In genomic region chr2:32694691-32695090, GRCm38 (mm10) we compare ENCODE assay signal across 8 mouse cellular contexts. TPM values are rescaled to one million over a fixed set of nuclear protein-coding genes. Genes with fewer than 3 reads are reported as not detected.
A peak's percentile ranks its signal among the peaks of the same experiment; 100 is the strongest.
DNase-seq lines count a peak whose midpoint lies in the region; ATAC-seq and TF ChIP-seq lines count a peak whose summit lies in the region.

No protein-coding gene starts in this region.

- H3K4me2 ChIP-seq in kidney, postnatal 0 days (ENCODE audit: low read length) = peak overlapping the region; percentile 86
- H3K4me2 ChIP-seq in embryonic facial prominence, embryonic 15.5 days (replicated peaks) = peak overlapping the region; percentile 80
- H3K4me2 ChIP-seq in limb, embryonic 12.5 days = peak overlapping the region; percentile 86
- H3K4me2 ChIP-seq in neural tube, embryonic 14.5 days (ENCODE audit: low read depth, low read length) = peak overlapping the region; percentile 87

- no peak for DNase-seq in kidney, postnatal 0 days (ENCODE audit: low spot score)
- DNase-seq in kidney, postnatal 14 days = no peak
- DNase-seq in ovary, adult 18-20 months (ENCODE audit: low spot score) = no peak
- DNase-seq in adrenal gland, adult 2 months = no peak
- no peak for DNase-seq in gastrocnemius, adult 18-20 months (ENCODE audit: low spot score)

- WGBS in kidney, postnatal 0 days = 84% methylated on average over 12 of the region's 12 CpGs
- WGBS in embryonic facial prominence, embryonic 15.5 days = 82% methylated on average over 12 of the region's 12 CpGs
- WGBS in limb, embryonic 12.5 days = 90% methylated on average over 12 of the region's 12 CpGs
- 90% methylated on average over 12 of the region's 12 CpGs for WGBS in neural tube, embryonic 14.5 days

- H3K4me1 ChIP-seq in kidney, postnatal 0 days (replicated peaks; ENCODE audit: insufficient read depth, low read length) = peaks cover 6% of the 10 kb centered on the region; the same call in 1 of the 2 replicates
- peaks cover 21% of the 10 kb centered on the region for H3K4me1 ChIP-seq in embryonic facial prominence, embryonic 15.5 days
- peaks cover 16% of the 10 kb centered on the region for H3K4me1 ChIP-seq in limb, embryonic 12.5 days (replicated peaks)
- peaks cover 6% of the 10 kb centered on the region for H3K4me1 ChIP-seq in neural tube, embryonic 14.5 days (ENCODE audit: control insufficient read depth, insufficient read depth, low read length)

- no peak overlapping the region for H3K27ac ChIP-seq in kidney, postnatal 0 days
- peak overlapping the region; percentile 92 for H3K27ac ChIP-seq in embryonic facial prominence, embryonic 15.5 days (replicated peaks)
- H3K27ac ChIP-seq in limb, embryonic 12.5 days = peak overlapping the region; percentile 76
- H3K27ac ChIP-seq in neural tube, embryonic 14.5 days (ENCODE audit: low read depth, low read length) = 0 out of 2 replicates have a peak overlapping the region, but pooled peaks have one; percentile 10

- H3K36me3 ChIP-seq in kidney, postnatal 0 days (ENCODE audit: insufficient read depth, low read length) = 0 out of 2 replicates have a peak, but pooled peaks cover 2% of the 10 kb centered on the region
- 0 out of 2 replicates have a peak, but pooled peaks cover 6% of the 10 kb centered on the region for H3K36me3 ChIP-seq in embryonic facial prominence, embryonic 15.5 days
- H3K36me3 ChIP-seq in limb, embryonic 12.5 days = no peaks in the 10 kb centered on the region
- H3K36me3 ChIP-seq in neural tube, embryonic 14.5 days (ENCODE audit: control insufficient read depth, insufficient read depth, low read length) = no peaks in the 10 kb centered on the region

- peak overlapping the region; percentile 65; the same call in 1 of the 2 replicates for H3K4me3 ChIP-seq in kidney, postnatal 0 days (replicated peaks; ENCODE audit: low read depth, low read length)
- peak overlapping the region; percentile 88 for H3K4me3 ChIP-seq in embryonic facial prominence, embryonic 15.5 days (replicated peaks)
- H3K4me3 ChIP-seq in limb, embryonic 12.5 days (replicated peaks) = peak overlapping the region; percentile 82
- peak overlapping the region; percentile 72 for H3K4me3 ChIP-seq in neural tube, embryonic 14.5 days (ENCODE audit: low read depth, low read length)

- H3K27me3 ChIP-seq in kidney, postnatal 0 days (ENCODE audit: insufficient read depth, low read length) = no peaks in the 10 kb centered on the region
- no peaks in the 10 kb centered on the region for H3K27me3 ChIP-seq in embryonic facial prominence, embryonic 15.5 days
- H3K27me3 ChIP-seq in limb, embryonic 12.5 days = no peaks in the 10 kb centered on the region
- no peaks in the 10 kb centered on the region for H3K27me3 ChIP-seq in neural tube, embryonic 14.5 days (ENCODE audit: control insufficient read depth, insufficient read depth, low read length)

- no peaks in the 10 kb centered on the region for H3K9me3 ChIP-seq in kidney, postnatal 0 days (replicated peaks; ENCODE audit: low read length)
- no peaks in the 10 kb centered on the region for H3K9me3 ChIP-seq in embryonic facial prominence, embryonic 15.5 days (replicated peaks)
- H3K9me3 ChIP-seq in limb, embryonic 12.5 days = no peaks in the 10 kb centered on the region
- H3K9me3 ChIP-seq in neural tube, embryonic 14.5 days (ENCODE audit: control insufficient read depth, low read length) = no peaks in the 10 kb centered on the region

- no peak for TF ChIP-seq CTCF in kidney, postnatal 0 days (IDR thresholded peaks at IDR 0.05; ENCODE audit: low read depth)

- H3K9ac ChIP-seq in kidney, postnatal 0 days (ENCODE audit: low read depth, low read length) = peak overlapping the region; percentile 38; the same call in 1 of the 2 replicates
- H3K9ac ChIP-seq in embryonic facial prominence, embryonic 15.5 days = peak overlapping the region; percentile 48; the same call in 1 of the 2 replicates
- H3K9ac ChIP-seq in limb, embryonic 12.5 days (replicated peaks) = peak overlapping the region; percentile 44; the same call in 1 of the 2 replicates
- H3K9ac ChIP-seq in neural tube, embryonic 14.5 days (replicated peaks; ENCODE audit: low read depth, low read length) = 0 out of 2 replicates have a peak overlapping the region, but pooled peaks have one; percentile 85

- ATAC-seq in kidney, postnatal 0 days (replicated peaks; ENCODE audit: low FRiP score, low read depth) = no peak
- no peak for ATAC-seq in embryonic facial prominence, embryonic 15.5 days (ENCODE audit: insufficient number of reproducible peaks, low FRiP score, low TSS enrichment, low read depth)
- ATAC-seq in limb, embryonic 12.5 days (ENCODE audit: insufficient number of reproducible peaks, insufficient read depth, low FRiP score, low TSS enrichment, low read depth) = no peak
- no peak; the same call in 1 of the 2 replicates for ATAC-seq in neural tube, embryonic 14.5 days (ENCODE audit: low read depth)

RNA-seq across cellular contexts. Expression of gene Fpgs, which starts 9.3 kb away (rescaled TPM):
- 36.1 and 36.2 TPM in 2 replicates for polyA plus RNA-seq in kidney, postnatal 0 days (2015; fragmentation: Nextera tagmentation; extraction: Ambion mirVana)
- polyA plus RNA-seq in embryonic facial prominence, embryonic 15.5 days (2015; fragmentation: Nextera tagmentation; extraction: Ambion mirVana) = 31.6 and 33.2 TPM in 2 replicates
- polyA plus RNA-seq in limb, embryonic 12.5 days (2016; fragmentation: Nextera tagmentation; extraction: Ambion mirVana) = 31.0 and 32.9 TPM in 2 replicates
- polyA plus RNA-seq in neural tube, embryonic 14.5 days (2014; fragmentation: Nextera tagmentation; extraction: Ambion mirVana) = 14.6 and 15.3 TPM in 2 replicates
- 10 to 100 TPM in 1 of 2 experiments, 1 to 10 TPM in 1; 7.5 to 13.9 TPM for total RNA-seq in adrenal gland, adult 2 months (2021)
- polyA plus RNA-seq in adrenal gland, adult 2 months (2012; rRNA removed) = 45.7 and 48.2 TPM in 2 replicates
- total RNA-seq in gastrocnemius, adult 18-20 months (2021) = 1 to 10 TPM; 4.8 to 5.4 TPM

RNA-seq across cellular contexts. Expression of gene Cdk9, which starts 18.2 kb away (rescaled TPM):
- polyA plus RNA-seq in kidney, postnatal 0 days (2015; fragmentation: Nextera tagmentation; extraction: Ambion mirVana) = 87.4 and 90.6 TPM in 2 replicates
- 105 and 106 TPM in 2 replicates for polyA plus RNA-seq in embryonic facial prominence, embryonic 15.5 days (2015; fragmentation: Nextera tagmentation; extraction: Ambion mirVana)
- 129 and 136 TPM in 2 replicates for polyA plus RNA-seq in limb, embryonic 12.5 days (2016; fragmentation: Nextera tagmentation; extraction: Ambion mirVana)
- 54.4 and 57.5 TPM in 2 replicates for polyA plus RNA-seq in neural tube, embryonic 14.5 days (2014; fragmentation: Nextera tagmentation; extraction: Ambion mirVana)
- total RNA-seq in adrenal gland, adult 2 months (2021) = 10 to 100 TPM; 69.7 to 74.7 TPM
- 131 and 132 TPM in 2 replicates for polyA plus RNA-seq in adrenal gland, adult 2 months (2012; rRNA removed)
- total RNA-seq in gastrocnemius, adult 18-20 months (2021) = 10 to 100 TPM; 19.3 to 19.9 TPM

RNA-seq across cellular contexts. Expression of gene Sh2d3c, which starts 26.2 kb away (rescaled TPM):
- polyA plus RNA-seq in kidney, postnatal 0 days (2015; fragmentation: Nextera tagmentation; extraction: Ambion mirVana) = 31.1 and 31.3 TPM in 2 replicates
- 27.3 and 27.6 TPM in 2 replicates for polyA plus RNA-seq in embryonic facial prominence, embryonic 15.5 days (2015; fragmentation: Nextera tagmentation; extraction: Ambion mirVana)
- 17.0 and 17.1 TPM in 2 replicates for polyA plus RNA-seq in limb, embryonic 12.5 days (2016; fragmentation: Nextera tagmentation; extraction: Ambion mirVana)
- 41.2 and 51.2 TPM in 2 replicates for polyA plus RNA-seq in neural tube, embryonic 14.5 days (2014; fragmentation: Nextera tagmentation; extraction: Ambion mirVana)
- 10 to 100 TPM; 11.3 to 19.1 TPM for total RNA-seq in adrenal gland, adult 2 months (2021)
- 47.0 and 50.8 TPM in 2 replicates for polyA plus RNA-seq in adrenal gland, adult 2 months (2012; rRNA removed)
- 1 to 10 TPM; 5.7 to 7.3 TPM for total RNA-seq in gastrocnemius, adult 18-20 months (2021)

RNA-seq across cellular contexts. Expression of gene 6330409D20Rik, which starts 46.1 kb away (rescaled TPM):
- 0.11 TPM in 1 of 2 replicates, not detected in the other for polyA plus RNA-seq in kidney, postnatal 0 days (2015; fragmentation: Nextera tagmentation; extraction: Ambion mirVana)
- polyA plus RNA-seq in embryonic facial prominence, embryonic 15.5 days (2015; fragmentation: Nextera tagmentation; extraction: Ambion mirVana) = 0.32 and 0.42 TPM in 2 replicates
- not detected in 2 replicates for polyA plus RNA-seq in limb, embryonic 12.5 days (2016; fragmentation: Nextera tagmentation; extraction: Ambion mirVana)
- polyA plus RNA-seq in neural tube, embryonic 14.5 days (2014; fragmentation: Nextera tagmentation; extraction: Ambion mirVana) = 3.9 TPM in 2 replicates
- not detected for total RNA-seq in adrenal gland, adult 2 months (2021)
- polyA plus RNA-seq in adrenal gland, adult 2 months (2012; rRNA removed) = not detected in 2 replicates
- total RNA-seq in gastrocnemius, adult 18-20 months (2021) = not detected

RNA-seq across cellular contexts. Expression of gene Eng, which starts 48.3 kb away (rescaled TPM):
- 71.6 and 76.3 TPM in 2 replicates for polyA plus RNA-seq in kidney, postnatal 0 days (2015; fragmentation: Nextera tagmentation; extraction: Ambion mirVana)
- 83.8 and 86.3 TPM in 2 replicates for polyA plus RNA-seq in embryonic facial prominence, embryonic 15.5 days (2015; fragmentation: Nextera tagmentation; extraction: Ambion mirVana)
- 24.7 and 25.7 TPM in 2 replicates for polyA plus RNA-seq in limb, embryonic 12.5 days (2016; fragmentation: Nextera tagmentation; extraction: Ambion mirVana)
- polyA plus RNA-seq in neural tube, embryonic 14.5 days (2014; fragmentation: Nextera tagmentation; extraction: Ambion mirVana) = 13.0 and 22.9 TPM in 2 replicates
- total RNA-seq in adrenal gland, adult 2 months (2021) = 100 to 1,000 TPM; 100 to 128 TPM
- 266 and 281 TPM in 2 replicates for polyA plus RNA-seq in adrenal gland, adult 2 months (2012; rRNA removed)
- 10 to 100 TPM; 21.1 to 34.1 TPM for total RNA-seq in gastrocnemius, adult 18-20 months (2021)
